Mouse (Mus musculus) cerebellum, adult 2 months (tissue): ENCODE results near the gene P2rx2.

ENCODE experiments used
- CTCF ChIP-seq: fragments of 200-500 bp; IDR thresholded peaks from 2 replicates; pipeline ENCODE4 v1.5.1; 2011; ENCODE audit warnings: low read depth, mild to moderate bottlenecking, control low read depth, low read length, moderate library complexity, borderline replicate concordance; ENCODE audit not compliant: insufficient read depth
- POLR2A ChIP-seq: fragments of 200-500 bp; IDR thresholded peaks from 2 replicates; pipeline ENCODE4 v1.6.1; 2011; ENCODE audit warnings: low read length, control low read depth, borderline replicate concordance; ENCODE audit not compliant: insufficient read depth

GRCm38 (mm10) chr5:110344524-110344923 lies 1.5 kb upstream of the P2rx2 start, which contains the start of gene Lrcol1:
- TF ChIP-seq POLR2A (no peak), CTCF (no peak)
